Mouse (Mus musculus) cortical plate, adult 2 months (tissue): Measurements from ENCODE around the gene Acadvl.

ENCODE experiments used
- CTCF ChIP-seq: fragments of 200-500 bp; IDR thresholded peaks from 2 replicates; pipeline ENCODE4 v1.5.1; 2011; ENCODE audit warnings: mild to moderate bottlenecking, control low read depth, low read length; ENCODE audit not compliant: insufficient read depth; ENCODE audit errors: extremely low read depth
- POLR2A ChIP-seq: fragments of 200-500 bp; IDR thresholded peaks from 2 replicates; pipeline ENCODE4 v1.6.1; 2011; ENCODE audit warnings: mild to moderate bottlenecking, low read length, control low read depth; ENCODE audit not compliant: insufficient read depth; ENCODE audit errors: extremely low read depth

GRCm38 (mm10) chr11:70000396-70000898 is 14.8 kb downstream of the Acadvl start, which contains the start of gene Dvl2:
- TF ChIP-seq CTCF = no peak
- TF ChIP-seq POLR2A = peak; percentile 93; the same call in 1 of the 2 replicates
